Mouse (Mus musculus) left cerebral cortex, postnatal 36 days (tissue): ENCODE measurements at regions not wholly inside any gene's neighbourhood (a gene's known extent, or its start where the extent isn't known, plus 50 kb on each side); places are given as distances from the start of the nearest gene placed in this dataset.

Source experiments
- DNase-seq, 2 experiments: peaks; one replicate each; pipeline ENCODE4 v3.0.0; 2021 to 2022; ENCODE audit warnings: low spot score in 2 of 2, mixed read lengths in 1 of 2
- intact Hi-C: fragments of 180-260 bp; cut with DNase I; formaldehyde crosslinking; loops from one replicate; pipeline ENCODE4 v1.15.1; 2025

DNA sequence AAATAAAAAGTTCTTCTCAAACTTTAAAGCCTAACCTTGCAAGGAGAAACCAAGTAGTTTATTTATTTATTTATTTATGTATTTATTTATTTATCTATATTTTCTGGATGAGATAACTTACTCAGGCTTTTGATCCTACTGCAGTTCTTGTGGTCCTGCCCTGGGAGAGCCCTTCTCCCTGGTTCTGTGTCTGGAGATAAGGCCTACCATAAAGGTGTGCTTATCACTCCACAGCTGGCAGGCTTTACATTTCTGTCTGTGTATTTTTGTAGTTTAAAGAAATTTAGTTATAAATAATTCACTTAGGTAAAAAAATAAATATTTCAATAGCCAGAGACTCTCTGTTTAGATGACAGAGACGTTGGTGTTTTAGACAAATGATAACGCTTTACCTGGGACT, 224.5 kb upstream of the Itga1 start:
- intact Hi-C loops = no loop called here

GRCm38 (mm10) chr13:115316681-115317080, 214.9 kb upstream of the Itga1 start:
- DNase-seq = no peak

More for the DNA sequence above, 224.5 kb upstream of the Itga1 start:
- DNase-seq = no peak

DNA sequence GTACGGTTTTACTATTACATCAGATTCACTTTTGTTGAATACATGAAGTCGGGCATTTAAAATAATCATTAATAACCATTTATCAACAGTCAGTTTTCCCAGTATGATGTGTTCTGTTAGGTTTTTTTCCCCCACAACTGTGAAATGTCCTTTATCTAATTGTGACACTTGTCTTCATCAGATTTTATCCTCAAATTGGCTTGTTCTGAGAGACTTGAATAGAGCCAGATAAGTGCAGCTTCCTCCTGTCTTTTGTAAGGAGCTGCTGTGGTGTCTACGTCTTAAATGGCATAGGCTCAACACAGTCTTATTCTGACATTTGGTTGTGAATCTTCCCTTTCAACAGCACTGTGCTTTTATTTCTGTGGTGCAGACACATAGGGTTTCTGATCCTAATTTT, 206.8 kb upstream of the Itga1 start:
- intact Hi-C loops = no loop called here
- no peak for DNase-seq

More at GRCm38 (mm10) chr13:115316681-115317080, 214.9 kb upstream of the Itga1 start:
- intact Hi-C loops = no loop called here

- DNase-seq = no peak
- intact Hi-C loops = loop anchor here (2.0 kb wide), 1 partner anchor 1425 kb away; no protein-coding TSS in a partner anchor
These were observed 185.6 kb upstream of the Itga1 start for GRCm38 (mm10) chr13:115287371-115287770.

GRCm38 (mm10) chr13:115266164-115266563, 164.4 kb upstream of the Itga1 start:
- intact Hi-C loops = no loop called here
- DNase-seq = no peak

- intact Hi-C loops = no loop called here
These were observed 155.6 kb upstream of the Itga1 start for GRCm38 (mm10) chr13:115257345-115257744.

GRCm38 (mm10) chr13:115252541-115252940, 150.8 kb upstream of the Itga1 start:
- DNase-seq = no peak
- intact Hi-C loops = no loop called here

More at GRCm38 (mm10) chr13:115257345-115257744, 155.6 kb upstream of the Itga1 start:
- no peak for DNase-seq

GRCm38 (mm10) chr13:115231981-115232380, 130.2 kb upstream of the Itga1 start:
- no peak for DNase-seq
- intact Hi-C loops = loop anchor here (2.0 kb wide), 1 partner anchor 1481 kb away; no protein-coding TSS in a partner anchor

GRCm38 (mm10) chr13:115230494-115230893, 128.7 kb upstream of the Itga1 start:
- intact Hi-C loops = loop anchor here (2.0 kb wide), 1 partner anchor 1482 kb away; no protein-coding TSS in a partner anchor
- peak; percentile 13 to 27 for DNase-seq

DNA sequence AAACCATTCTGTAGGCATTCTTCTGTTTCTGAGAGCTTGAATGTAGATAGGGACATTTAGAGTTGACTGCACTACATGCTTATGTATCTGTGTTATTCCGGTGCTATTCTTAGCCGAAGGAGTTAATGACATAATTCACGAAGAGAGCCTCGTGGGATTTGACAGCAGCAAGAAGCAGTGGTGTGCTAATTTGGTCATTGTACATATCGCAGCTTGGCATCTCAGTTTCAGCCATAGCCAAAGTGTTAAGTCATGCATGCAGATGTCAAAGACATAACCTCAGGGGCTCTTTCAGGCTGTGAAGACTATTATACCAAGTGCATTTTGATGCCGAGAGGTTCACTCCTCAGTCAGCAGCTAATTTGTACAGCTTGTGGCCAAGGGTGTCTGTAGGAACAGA, 125.1 kb upstream of the Itga1 start:
- no peak for DNase-seq
- intact Hi-C loops = no loop called here

- intact Hi-C loops = loop anchor here (5.0 kb wide), 1 partner anchor 237 kb away; no protein-coding TSS in a partner anchor
These were observed 117.9 kb upstream of the Itga1 start for GRCm38 (mm10) chr13:115219701-115220100.

DNA sequence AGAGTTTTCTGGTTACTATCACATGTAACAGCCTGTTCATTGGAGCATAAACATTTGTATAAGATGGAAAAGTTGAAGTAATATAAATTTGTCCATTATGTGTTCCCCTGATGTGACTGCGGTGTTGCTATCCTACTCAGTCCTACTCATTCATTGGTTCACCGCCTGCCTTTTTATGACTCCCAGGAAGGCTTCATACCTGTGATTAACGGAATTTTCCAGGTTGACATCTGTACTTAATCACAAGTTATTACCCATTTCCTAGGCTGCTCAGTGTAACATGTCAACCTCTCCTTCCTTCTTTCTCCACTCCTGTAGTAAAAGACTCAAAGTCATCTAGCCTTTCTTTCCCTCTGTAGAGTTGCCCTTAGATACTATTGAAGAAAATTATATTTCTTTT, 109.5 kb upstream of the Itga1 start:
- no peak for DNase-seq
- intact Hi-C loops = no loop called here

More at GRCm38 (mm10) chr13:115219701-115220100, 117.9 kb upstream of the Itga1 start:
- DNase-seq = no peak

GRCm38 (mm10) chr13:115210643-115211208, 109.0 kb upstream of the Itga1 start:
- peak; percentile 3 to 5 for DNase-seq
- intact Hi-C loops = no loop called here

GRCm38 (mm10) chr13:115209402-115210192, 107.8 kb upstream of the Itga1 start:
- DNase-seq = no peak
- intact Hi-C loops = no loop called here

GRCm38 (mm10) chr13:115206723-115207122, 105.0 kb upstream of the Itga1 start:
- intact Hi-C loops = no loop called here
- no peak for DNase-seq

- DNase-seq = no peak
These were observed 97.4 kb upstream of the Itga1 start for GRCm38 (mm10) chr13:115199166-115199565.

DNA sequence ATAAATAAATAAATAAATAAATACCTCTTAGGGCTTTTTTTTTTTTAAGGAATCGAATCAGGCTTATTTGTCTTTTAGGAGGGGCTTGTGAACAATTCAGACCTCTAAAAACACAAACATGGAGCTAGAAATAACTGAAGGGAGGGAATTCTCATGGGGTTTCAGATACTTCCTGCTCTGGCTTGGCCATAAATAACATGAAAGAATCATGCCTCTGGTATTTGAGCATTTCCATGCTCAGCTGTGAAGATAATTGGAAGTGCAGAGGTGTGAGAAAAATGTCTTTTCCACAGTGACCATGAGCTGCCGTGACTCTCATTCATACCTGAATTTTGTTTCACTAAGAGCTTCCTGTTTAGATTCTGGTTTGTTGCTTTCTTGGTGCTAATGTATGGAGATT, 86.3 kb upstream of the Itga1 start:
- no peak for DNase-seq
- intact Hi-C loops = no loop called here

More at GRCm38 (mm10) chr13:115199166-115199565, 97.4 kb upstream of the Itga1 start:
- intact Hi-C loops = no loop called here

GRCm38 (mm10) chr13:115187356-115187755, 85.6 kb upstream of the Itga1 start:
- DNase-seq = no peak
- intact Hi-C loops = no loop called here

- intact Hi-C loops = no loop called here
- DNase-seq = no peak
These were observed 80.6 kb upstream of the Itga1 start for GRCm38 (mm10) chr13:115182211-115182870.

- no peak for DNase-seq
- intact Hi-C loops = no loop called here
These were observed 76.6 kb upstream of the Itga1 start for GRCm38 (mm10) chr13:115178175-115178917.
